Mouse (Mus musculus) splenic B cell, adult 2 months (primary cell): Measurements from ENCODE around the gene Ldlrap1.

Experiments
- DNase-seq: peaks from one replicate; pipeline ENCODE4 v3.0.0-alpha.2; 2011; ENCODE audit warnings: low read depth, low spot score
- H3K27me3 ChIP-seq: 2 replicates; pipeline ENCODE4 v1.6.1; 2012; ENCODE audit warnings: mild to moderate bottlenecking, low read length, moderate library complexity, mixed read lengths; ENCODE audit not compliant: control insufficient read depth, poor library complexity, insufficient read depth, severe bottlenecking
- H3K36me3 ChIP-seq: 2 replicates; pipeline ENCODE4 v1.6.1; 2012; ENCODE audit warnings: mild to moderate bottlenecking, low read length, moderate library complexity, mixed read lengths; ENCODE audit not compliant: control insufficient read depth, poor library complexity, insufficient read depth, severe bottlenecking

Ldlrap1 gene

GRCm38 (mm10) chr4:134793213-134793956 lies 25.6 kb upstream of the Ldlrap1 start:
- peak; percentile 80 for DNase-seq
- Histone ChIP-seq H3K36me3 (no peaks in the 10 kb centered on the region), H3K27me3 (no peaks in the 10 kb centered on the region)

- Histone ChIP-seq H3K36me3 (no peaks in the 10 kb centered on the region), H3K27me3 (no peaks in the 10 kb centered on the region)
Measured at GRCm38 (mm10) chr4:134791731-134792130, 23.9 kb upstream of the Ldlrap1 start.

GRCm38 (mm10) chr4:134786946-134787345 lies 19.1 kb upstream of the Ldlrap1 start:
- Histone ChIP-seq H3K36me3 (no peaks in the 10 kb centered on the region), H3K27me3 (no peaks in the 10 kb centered on the region)
- peak; percentile 85 for DNase-seq

More at GRCm38 (mm10) chr4:134791731-134792130, 23.9 kb upstream of the Ldlrap1 start:
- DNase-seq, result no peak

- no peaks in the 10 kb centered on the region for H3K36me3 ChIP-seq
- peak; percentile 45 for DNase-seq
Measured at GRCm38 (mm10) chr4:134784701-134785100, 16.9 kb upstream of the Ldlrap1 start.

GRCm38 (mm10) chr4:134779136-134779934 lies 11.5 kb upstream of the Ldlrap1 start:
- Histone ChIP-seq H3K27me3 (no peaks in the 10 kb centered on the region), H3K36me3 (no peaks in the 10 kb centered on the region)
- DNase-seq, result no peak

More at GRCm38 (mm10) chr4:134784701-134785100, 16.9 kb upstream of the Ldlrap1 start:
- H3K27me3 ChIP-seq, result no peaks in the 10 kb centered on the region

- DNase-seq, result no peak
- Histone ChIP-seq H3K36me3 (no peaks in the 10 kb centered on the region), H3K27me3 (no peaks in the 10 kb centered on the region)
Measured at GRCm38 (mm10) chr4:134776246-134776645, 8.4 kb upstream of the Ldlrap1 start.

- Histone ChIP-seq H3K27me3 (no peaks in the 10 kb centered on the region), H3K36me3 (no peaks in the 10 kb centered on the region)
- DNase-seq, result no peak
Measured at GRCm38 (mm10) chr4:134775234-134775944, 7.6 kb upstream of the Ldlrap1 start.

- no peak for DNase-seq
- H3K27me3 ChIP-seq, result no peaks in the 10 kb centered on the region
Measured at GRCm38 (mm10) chr4:134774126-134774525, 6.3 kb upstream of the Ldlrap1 start.

GRCm38 (mm10) chr4:134772805-134773674 lies 5.2 kb upstream of the Ldlrap1 start:
- peak; percentile 86 for DNase-seq
- Histone ChIP-seq H3K36me3 (no peaks in the 10 kb centered on the region), H3K27me3 (no peaks in the 10 kb centered on the region)

More at GRCm38 (mm10) chr4:134774126-134774525, 6.3 kb upstream of the Ldlrap1 start:
- H3K36me3 ChIP-seq, result no peaks in the 10 kb centered on the region

GRCm38 (mm10) chr4:134769891-134770290 lies 2.1 kb upstream of the Ldlrap1 start:
- Histone ChIP-seq H3K27me3 (no peaks in the 10 kb centered on the region), H3K36me3 (no peaks in the 10 kb centered on the region)
- no peak for DNase-seq

- no peaks in the 10 kb centered on the region for H3K36me3 ChIP-seq
- no peaks in the 10 kb centered on the region for H3K27me3 ChIP-seq
- DNase-seq, result no peak
Measured at GRCm38 (mm10) chr4:134769081-134769811, 1.4 kb upstream of the Ldlrap1 start.

- no peaks in the 10 kb centered on the region for H3K36me3 ChIP-seq
- DNase-seq, result no peak
- no peaks in the 10 kb centered on the region for H3K27me3 ChIP-seq
Measured at GRCm38 (mm10) chr4:134768226-134768888, 533 bp upstream of the Ldlrap1 start.

GRCm38 (mm10) chr4:134766904-134767425 lies 859 bp downstream of the Ldlrap1 start:
- no peaks in the 10 kb centered on the region for H3K36me3 ChIP-seq
- H3K27me3 ChIP-seq, result no peaks in the 10 kb centered on the region
- peak; percentile 35 for DNase-seq
